Mouse (Mus musculus) hematopoietic stem cell, adult 5-6 weeks (primary cell): ENCODE results near the gene Prex1. TPM values are rescaled to one million over a fixed set of nuclear protein-coding genes. Genes with fewer than 3 reads are reported as not detected.
A peak's percentile ranks its signal among the peaks of the same experiment; 100 is the strongest.
"Not testable (repeated sequence)": the region's sequence is repeated elsewhere in the genome, so short reads cannot be mapped to it uniquely, and the experiment has no call there.

Experiments used
- ATAC-seq, 2 experiments: fragments of 125-278 bp in 1 of 2; replicated peaks in 1 of 2; 2 replicates each; pipeline ENCODE4 v1.8.0; 2016 to 2017; ENCODE audit warnings: inconsistent platforms in 2 of 2, mild to moderate bottlenecking in 2 of 2, moderate number of reproducible peaks in 2 of 2, low read depth in 1 of 2, moderate TSS enrichment in 1 of 2; ENCODE audit not compliant: low FRiP score in 2 of 2, poor library complexity in 2 of 2, severe bottlenecking in 2 of 2, insufficient read depth in 1 of 2, low TSS enrichment in 1 of 2
- total RNA-seq: library from RNA; stranded (forward); fragments of 172-1452, 232-1000 nt; gene quantifications from 2 replicates; pipeline ENCODE4 v1.2.3, GENCODE M21; 2017

Gene Prex1
- total RNA-seq, 1 experiment from 2014 or later, result 25.1 TPM

GRCm38 (mm10) chr2:166540216-166540615 is 173.4 kb downstream of the Prex1 start:
- ATAC-seq, result peak in 1 of 2 experiments; percentile 55; a peak in 1 of 4 replicates

GRCm38 (mm10) chr2:166536896-166537295 is 176.7 kb downstream of the Prex1 start:
- ATAC-seq, result peak; percentile 37 to 42

DNA sequence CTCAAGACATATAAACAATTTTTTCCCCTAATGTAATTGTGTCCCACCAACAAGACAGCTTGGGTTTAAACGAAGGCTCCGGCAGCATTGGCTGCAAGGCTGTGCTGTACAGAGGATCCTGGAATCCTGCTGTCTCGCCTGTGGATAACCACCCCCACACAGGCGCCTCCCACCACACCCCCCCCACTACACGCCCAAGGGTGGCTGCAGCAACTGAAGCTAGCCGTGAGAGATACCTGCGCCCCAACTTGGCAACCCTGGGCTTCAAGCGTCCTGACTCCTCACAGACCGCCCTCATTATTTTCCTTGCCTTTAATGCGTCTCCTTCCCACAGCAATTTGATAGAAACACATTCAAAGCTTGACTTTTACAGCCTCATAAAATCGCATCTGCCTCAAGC is 178.1 kb downstream of the Prex1 start:
- no peak for ATAC-seq

DNA sequence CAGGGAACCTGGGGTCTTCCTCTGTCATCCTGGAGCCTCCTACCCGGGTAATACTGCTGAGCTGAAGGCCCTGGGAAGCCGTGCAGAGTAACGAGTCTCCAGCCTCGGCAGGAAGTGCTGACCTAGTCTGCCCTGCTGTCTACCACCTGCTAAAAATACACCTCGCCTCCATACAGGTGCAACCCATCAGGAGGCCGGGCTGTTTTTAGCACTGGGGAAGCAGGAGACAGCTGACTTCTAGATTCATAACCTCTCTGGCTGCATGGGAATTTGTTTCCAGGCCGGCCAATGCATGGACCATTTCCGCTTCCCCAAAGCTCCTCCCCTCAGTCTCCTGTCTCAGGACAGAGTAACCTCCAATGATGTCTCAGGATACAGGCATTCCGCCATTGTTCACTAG is 187.4 kb downstream of the Prex1 start:
- ATAC-seq, result no peak

DNA sequence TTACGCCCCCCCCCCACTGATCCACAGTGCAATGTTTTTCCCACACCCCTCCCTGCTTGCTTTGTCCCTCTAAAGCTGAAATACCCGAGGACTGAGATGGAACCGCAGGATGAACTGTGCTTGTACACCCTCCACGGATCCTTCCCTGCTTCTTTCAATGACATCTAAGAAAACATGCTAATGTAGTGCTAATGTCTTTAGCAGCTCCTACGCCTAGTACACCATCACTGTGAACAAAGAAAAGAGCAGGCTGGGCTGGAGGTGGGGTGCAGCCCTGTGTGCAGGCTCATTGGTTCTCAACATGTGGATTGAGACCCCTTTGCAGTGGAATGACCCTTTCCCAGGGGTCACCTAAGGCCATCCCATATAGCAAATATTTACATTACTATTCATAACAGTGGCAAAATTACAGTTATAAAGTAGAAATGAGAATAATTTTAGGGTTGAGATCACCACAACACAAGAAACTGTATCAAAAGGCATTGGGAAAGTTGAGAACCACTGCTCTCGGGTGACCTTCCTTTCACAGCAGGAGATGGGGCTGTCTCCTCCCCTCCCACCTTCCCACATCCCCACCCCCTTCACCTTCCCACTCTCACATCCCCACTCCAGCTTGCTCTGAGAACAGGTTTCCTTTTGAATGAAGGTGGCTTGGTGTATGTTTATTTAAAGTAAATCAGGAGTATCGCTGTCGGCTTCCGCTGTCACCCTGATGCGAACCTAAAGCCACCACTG is 190.3 kb downstream of the Prex1 start:
- no peak for ATAC-seq

DNA sequence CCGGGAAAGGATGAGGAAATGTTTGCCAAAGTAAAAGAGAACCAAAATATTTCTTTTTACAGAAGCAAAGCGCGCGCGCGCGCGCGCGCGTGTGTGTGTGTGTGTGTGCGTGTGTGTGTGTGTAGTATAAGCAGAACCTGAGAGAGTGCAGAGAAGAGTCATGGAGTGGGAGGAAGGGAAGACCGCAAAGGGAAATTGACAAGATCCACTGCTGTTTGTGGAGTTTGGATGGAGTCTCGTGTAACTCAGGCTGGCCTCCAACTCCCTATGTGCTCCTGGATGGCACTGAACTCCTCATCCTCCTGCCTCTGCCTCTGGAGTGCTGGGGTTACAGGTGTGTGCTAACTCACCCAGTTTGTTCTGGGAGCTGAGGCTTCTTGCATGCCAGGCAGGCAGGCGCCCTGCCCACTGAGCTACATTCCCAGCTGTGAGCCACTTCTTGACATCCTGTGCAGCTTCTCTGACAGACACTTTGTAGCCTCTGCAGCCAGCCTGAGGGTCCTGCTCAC is 191.0 kb downstream of the Prex1 start:
- no peak for ATAC-seq

DNA sequence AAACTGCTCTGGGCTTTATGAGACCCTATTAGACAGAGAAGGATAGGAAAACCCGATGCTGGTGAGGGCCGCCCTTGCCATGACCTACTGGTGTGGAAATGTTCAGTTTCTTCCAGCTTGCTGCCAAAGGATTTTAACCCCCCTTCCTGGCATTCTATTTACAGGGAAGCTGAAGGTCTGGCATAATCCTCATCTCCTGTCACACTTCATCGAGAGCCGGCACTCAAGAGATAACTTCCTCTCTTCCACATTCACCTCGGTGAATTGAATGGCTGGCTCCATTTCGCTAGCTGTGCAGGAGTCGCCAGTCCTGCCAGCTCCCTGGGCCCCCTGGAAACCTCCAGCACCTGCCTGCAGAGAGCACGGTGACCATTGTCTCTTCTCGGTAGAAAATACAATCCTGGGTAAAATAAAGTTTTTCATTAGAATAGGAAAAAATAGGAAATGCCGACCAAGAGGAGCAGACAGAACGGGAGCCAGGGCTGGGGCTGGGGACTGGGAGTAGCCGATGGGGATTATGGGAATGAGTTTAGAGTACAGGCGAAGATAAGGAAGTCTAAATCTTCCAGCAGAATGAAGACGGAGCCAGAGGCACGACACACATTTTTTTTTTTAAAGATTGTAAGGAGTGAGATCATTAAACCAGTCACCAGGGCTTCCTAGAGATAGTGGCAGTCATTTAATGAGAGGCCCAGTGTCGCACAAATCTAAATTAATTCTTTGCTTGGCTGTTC is 191.6 kb downstream of the Prex1 start:
- no peak for ATAC-seq

DNA sequence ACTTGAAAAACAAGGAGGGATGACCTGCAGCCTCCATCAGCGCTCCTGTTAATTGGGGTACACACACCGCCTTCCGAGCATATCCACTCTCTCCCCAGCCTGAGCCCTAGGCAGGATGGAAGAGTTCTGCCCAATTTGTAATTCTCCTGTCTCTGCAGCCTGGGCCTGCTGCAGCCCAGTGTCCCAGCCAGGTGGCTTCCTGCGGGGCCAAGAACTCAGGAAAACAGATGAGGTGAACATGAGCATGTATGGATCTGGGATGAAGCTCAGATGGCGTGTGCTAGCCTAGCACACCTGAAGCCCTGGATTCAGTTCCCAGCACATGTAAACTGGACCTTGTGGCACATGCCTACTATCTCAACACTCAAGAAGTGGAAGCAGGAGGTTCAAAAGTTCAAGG is 192.2 kb downstream of the Prex1 start:
- ATAC-seq, result no peak

DNA sequence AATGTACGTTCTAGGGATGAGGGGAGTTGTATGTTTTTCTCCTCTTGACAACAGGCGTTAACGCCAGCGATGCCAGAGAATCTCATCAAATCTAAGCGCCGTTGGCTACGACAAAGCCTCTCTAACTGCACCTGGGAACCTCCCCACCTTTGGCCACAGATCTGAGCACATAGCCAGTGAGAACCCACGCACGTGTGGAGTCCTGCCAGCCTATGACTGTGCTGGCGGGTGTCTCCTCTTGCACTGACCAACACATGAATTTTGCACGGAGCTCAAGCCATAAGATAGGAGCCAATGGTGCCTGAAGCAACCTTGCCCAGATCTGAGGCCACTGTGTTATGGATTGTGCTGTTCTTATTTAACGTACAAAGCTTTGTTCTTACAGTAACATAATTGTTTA is 193.1 kb downstream of the Prex1 start:
- no peak for ATAC-seq

- ATAC-seq, result not testable (repeated sequence)
These were observed 196.0 kb downstream of the Prex1 start for GRCm38 (mm10) chr2:166517392-166518174.

GRCm38 (mm10) chr2:166516818-166517353 is 196.7 kb downstream of the Prex1 start:
- no peak for ATAC-seq

Other genes starting within 250 kb of the Prex1 start
- gene Trp53rkb, start 78.7 kb upstream of the Prex1 start, total RNA-seq, result 1.6 and 4.3 TPM in 2 replicates
- 15.5 and 16.9 TPM in 2 replicates for gene Arfgef2, start 91.8 kb upstream of the Prex1 start, total RNA-seq
- 128 and 133 TPM in 2 replicates for gene Cse1l, start 192.2 kb upstream of the Prex1 start, total RNA-seq